Mouse (Mus musculus) liver, embryonic 14 days (tissue): ENCODE results near the gene Zfp606. TPM values are rescaled to one million over a fixed set of nuclear protein-coding genes. Genes with fewer than 3 reads are reported as not detected.

Experiments
- polyA plus RNA-seq: library from polyadenylated mRNA; depleted of rRNA; stranded (reverse); fragments of >200 nt; gene quantifications from 2 replicates; pipeline ENCODE4 v1.2.3, GENCODE M21; 2012; rRNA removed

The Zfp606 gene
- polyA plus RNA-seq = 1.5 TPM in 2 replicates

DNA sequence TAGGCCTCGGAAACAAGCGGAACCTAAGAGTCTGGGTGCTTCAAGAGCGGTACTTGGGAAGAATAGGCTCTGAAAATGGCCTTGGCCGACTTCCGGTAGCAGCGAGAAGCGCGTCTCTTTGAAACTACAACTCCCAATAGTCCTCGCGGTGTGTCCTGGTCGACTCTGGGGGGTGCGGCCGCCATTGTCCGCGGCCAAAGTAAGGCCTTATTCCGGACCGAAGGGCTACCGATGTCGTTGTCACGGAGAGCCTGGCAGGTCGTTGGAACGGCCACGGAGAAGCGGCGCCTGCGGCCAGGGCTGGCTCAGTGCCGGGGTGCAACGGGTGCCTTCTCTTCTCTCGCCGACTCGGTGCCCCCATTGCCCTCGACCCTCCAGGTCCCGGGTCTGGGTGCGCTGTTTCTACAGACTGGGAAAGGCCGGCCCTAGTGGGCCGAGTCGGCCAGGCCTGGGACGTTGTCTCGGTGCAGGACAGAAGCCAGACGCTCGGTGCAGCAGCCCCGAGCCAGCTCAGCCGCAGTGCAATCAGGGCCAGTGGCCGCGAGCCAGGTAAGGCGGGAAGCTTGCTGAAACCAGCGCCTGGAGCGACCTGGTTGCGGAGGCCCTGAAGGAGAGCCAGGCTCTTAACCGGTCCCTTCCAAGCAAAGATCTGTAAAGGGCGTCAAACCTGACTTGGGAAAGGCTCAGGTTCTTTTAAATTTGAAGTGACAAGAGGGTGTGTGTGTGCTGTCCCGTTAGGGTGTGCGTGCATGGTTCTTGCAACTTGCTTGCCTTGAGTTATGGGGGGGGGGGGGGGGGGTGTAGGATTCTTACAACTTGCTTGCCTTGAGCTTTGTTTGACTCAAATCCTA is at the start of gene Zfp606:
Gene Zfp606, plus strand, starts transcription at position 136 of the 851 bp plus-strand sequence.

DNA sequence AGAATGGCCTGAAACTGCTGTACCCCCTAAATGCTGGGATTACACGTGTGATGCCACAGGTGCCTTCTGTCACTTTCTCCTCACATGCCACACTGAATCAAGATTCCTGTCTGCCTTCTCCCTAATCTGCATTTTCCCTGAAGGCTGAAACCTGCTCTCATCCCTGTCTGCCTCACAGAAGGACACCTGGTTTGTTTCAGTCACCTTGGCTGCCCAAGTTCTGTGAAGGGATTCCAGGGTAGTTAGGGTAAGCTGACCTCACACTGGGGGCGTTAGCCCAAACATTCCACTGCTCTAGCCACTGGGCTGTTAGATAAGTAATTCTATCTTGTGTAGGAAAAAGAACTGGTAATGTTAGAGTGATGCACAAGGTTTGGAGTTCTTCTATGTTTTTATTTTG is 34.1 kb downstream of the Zfp606 start, which contains the start of gene 2900092C05Rik:
Gene 2900092C05Rik, plus strand, starts transcription at position 301 of the 400 bp plus-strand sequence.

Other genes with a start within 250 kb of the Zfp606 start
- not detected in 2 replicates for gene Vmn1r81, start 210.0 kb upstream of the Zfp606 start, polyA plus RNA-seq
- gene Vmn1r82, start 177.9 kb upstream of the Zfp606 start, polyA plus RNA-seq = not detected in 2 replicates
- not detected in 2 replicates for gene Vmn1r83, start 148.8 kb upstream of the Zfp606 start, polyA plus RNA-seq
- not detected in 2 replicates for gene Vmn1r84, start 109.0 kb upstream of the Zfp606 start, polyA plus RNA-seq
- 0.35 and 0.38 TPM in 2 replicates for gene Zfp551, start 55.5 kb upstream of the Zfp606 start, polyA plus RNA-seq
- gene 2900092C05Rik, start 34.2 kb downstream of the Zfp606 start, polyA plus RNA-seq = not detected in 2 replicates
- not detected in 2 replicates for gene Vmn2r53, start 130.5 kb downstream of the Zfp606 start, polyA plus RNA-seq
- not detected in 2 replicates for gene Vmn2r54, start 162.0 kb downstream of the Zfp606 start, polyA plus RNA-seq
- not detected in 2 replicates for gene Vmn2r55, start 206.7 kb downstream of the Zfp606 start, polyA plus RNA-seq